Mouse (Mus musculus): Measurements from ENCODE around the gene Rab4a.

Gene Rab4a

DNA sequence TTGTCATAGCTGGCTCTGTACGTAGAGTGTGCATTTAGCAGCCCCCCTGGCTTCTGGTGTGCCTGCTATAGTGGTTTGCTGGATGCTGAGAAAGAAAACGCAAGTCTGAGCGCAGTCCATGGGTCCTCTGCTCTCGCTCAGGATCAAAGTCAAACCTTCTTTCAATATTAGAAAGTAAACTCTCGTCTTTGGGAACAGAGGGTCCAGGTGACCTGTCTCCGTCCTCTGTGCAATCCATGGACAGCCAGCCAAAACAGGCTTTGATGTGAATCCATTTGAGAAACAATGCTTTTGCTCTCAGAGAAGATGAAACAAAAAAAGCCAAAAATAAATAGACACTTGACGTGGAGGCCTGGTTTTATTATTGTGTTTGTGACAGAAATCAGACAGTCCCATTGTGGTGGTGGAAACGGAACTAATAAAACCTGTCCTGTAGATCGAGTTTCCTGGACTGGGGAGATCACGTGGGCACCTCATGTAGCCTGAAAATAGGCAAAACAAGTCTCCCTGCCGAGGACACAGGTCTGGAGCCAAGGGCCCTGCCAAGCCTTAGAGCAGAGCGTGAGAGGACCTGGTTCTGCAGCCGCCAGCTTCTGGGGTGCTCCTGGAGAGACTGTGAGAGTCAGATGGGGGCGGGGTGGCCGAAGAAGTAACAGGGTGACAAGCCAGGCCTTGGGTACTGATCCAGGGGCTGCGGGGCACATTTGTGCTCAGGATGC lies 7.5 kb downstream of the Rab4a start:
- DNase-seq (ENCODE audit: low spot score), result no peak

DNA sequence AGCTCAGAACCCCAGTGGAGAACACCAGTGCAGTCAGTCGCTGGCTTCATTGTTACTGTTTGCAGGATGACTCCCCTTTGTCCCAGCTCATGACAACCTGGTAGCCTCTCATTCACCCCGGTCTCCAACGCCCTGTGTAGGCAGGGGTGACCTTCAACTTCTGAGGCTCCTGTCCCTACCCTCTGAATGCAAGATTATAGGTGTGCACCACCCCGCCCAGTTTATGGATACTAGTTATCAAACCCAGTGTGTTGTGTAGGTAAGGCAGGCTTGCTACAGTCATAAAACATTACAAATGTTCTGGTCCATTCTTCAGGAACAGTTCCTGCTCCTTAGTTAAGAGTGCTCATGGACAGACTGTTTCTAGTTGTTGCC lies 8.1 kb downstream of the Rab4a start:
- no peak for DNase-seq (ENCODE audit: low spot score)

DNA sequence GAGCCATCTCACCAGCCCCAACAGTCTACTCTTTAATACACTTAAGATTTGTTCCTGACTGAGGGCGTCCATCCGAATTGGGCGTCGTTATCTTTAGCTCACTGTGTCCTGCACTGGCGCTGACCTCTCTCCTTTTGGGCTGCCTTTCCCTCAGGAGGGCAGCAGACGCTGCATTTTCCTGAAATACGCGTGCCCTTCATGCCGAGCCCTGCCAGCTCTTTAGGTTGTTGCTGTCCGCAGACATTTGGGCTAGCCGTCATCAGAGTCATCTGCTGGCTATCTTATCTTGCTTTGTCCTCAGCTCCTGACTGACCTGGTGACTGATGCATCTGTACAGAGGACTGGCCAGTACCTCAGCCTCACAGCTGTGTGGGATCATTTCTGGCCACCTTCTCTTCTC lies 9.5 kb downstream of the Rab4a start:
- DNase-seq (ENCODE audit: low spot score), result no peak

DNA sequence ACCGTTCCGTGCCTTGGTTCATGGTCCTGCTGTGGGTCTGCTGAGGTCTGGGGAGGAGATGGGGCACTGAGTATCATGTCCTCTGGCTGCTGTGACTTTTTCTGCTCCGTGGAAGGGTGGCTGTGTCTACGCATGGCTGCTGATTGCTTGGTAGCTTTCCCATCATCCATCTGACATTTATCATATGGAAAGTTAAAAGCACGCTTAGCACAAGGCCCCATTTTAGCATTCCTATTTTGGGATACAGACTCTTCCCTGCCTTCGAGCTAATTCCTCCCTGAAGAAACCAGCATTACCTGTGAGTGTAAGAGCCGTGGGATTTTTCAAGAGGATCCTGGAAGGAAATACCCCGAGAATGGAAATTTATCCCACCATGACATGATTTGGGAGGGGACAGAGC lies 11.2 kb downstream of the Rab4a start:
- DNase-seq (ENCODE audit: low spot score), result no peak

DNA sequence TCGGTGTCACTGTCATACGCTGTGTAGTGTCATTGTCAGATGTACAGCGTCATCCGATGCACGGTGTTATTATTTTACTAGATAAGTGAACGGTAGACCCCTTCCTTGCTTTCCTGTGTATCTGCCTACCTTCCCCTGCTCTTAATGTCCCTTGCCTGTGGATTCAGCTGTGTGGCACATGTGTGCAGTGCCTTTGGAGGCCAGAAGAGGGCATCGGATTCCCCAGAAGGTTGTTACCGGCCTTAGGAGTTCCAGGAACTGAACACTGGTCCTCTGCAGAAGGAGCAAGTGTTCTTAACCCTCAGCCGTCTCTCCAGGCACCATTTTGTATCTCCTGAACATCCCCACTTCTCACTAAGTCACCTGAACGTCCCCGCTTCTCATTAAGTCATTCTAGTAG lies 12.0 kb downstream of the Rab4a start:
- no peak for DNase-seq (ENCODE audit: low spot score)

DNA sequence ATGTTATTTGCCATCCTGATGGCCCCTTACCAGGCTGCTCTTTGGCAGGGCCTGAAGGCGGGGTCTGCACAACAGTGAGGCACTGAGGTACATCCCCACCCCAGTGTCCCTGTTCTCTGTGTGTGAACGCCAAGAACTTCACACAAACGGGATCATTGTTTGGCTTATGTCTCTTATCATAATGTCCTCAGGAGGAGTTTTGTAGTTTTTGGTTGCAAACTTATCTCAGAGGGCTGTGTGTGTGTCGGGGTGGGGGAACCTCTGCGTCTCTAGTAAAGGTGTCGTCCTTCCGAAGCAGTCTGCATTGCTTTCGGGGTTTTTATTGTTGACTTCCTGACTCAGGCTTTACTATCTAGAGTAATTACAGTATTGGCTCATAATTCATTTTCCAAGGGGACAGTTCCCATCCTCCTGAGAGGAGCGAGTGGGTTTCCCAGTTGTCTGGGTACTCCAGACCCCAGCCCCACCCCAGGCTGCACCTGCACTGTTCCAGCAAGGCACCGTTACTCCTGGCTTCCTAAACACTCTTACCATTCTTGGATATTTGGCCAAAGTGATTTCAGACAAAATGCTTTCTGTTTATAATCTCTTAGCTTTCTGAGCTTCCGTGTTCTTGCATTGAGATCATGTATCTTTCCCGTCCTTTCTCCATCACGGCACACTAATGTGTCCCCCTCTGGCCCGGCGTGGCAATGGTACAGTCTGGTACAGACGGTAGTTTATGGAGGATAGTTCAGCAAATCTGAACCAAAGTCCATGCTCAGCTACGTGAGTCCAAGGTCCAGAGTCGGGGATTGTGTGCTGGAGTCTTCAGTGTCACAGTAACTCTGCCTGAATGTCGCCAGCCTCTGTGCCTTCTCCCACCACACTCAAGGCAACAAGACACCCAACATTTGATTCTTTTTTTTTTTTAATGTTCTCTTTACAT lies 14.2 kb downstream of the Rab4a start:
- DNase-seq (ENCODE audit: low spot score), result no peak

DNA sequence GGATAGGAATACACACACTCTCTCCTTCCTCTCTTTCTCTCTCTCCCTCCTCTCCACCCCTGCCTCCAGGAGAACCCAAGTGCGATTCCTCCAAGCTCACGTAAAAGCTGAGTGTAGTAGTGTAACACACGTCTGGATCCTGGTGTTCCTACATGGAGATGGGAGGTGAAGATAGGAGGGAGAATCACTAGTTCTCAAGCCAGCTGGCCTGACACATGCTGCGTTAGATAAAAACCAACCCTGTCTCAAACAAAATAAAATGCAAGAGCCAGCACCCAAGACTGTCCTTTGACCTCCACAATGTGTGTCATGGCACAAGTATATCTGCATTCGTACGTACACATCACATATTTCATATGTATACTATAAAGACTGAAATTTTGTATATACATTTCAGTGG lies 15.0 kb downstream of the Rab4a start:
- no peak for DNase-seq (ENCODE audit: low spot score)

DNA sequence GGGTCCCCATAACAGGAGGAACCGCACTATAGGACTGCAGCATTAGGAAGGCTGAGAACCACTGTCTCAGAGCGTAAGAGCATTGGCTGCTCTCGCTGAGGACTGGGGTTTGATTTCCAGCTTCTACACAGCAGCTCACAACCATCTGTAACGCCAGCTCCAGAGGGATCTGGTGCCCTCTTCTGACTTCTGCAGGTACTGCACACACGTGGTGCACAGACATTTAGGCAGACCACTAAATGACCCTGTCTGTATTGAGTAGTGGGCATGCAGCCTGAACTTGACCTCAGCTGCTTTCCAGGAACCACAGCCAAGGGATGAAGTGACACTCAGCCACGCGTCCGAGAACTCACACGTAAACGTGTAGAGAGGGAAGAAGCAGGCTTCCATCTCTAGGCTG lies 17.3 kb downstream of the Rab4a start:
- no peak for DNase-seq (ENCODE audit: low spot score)

DNA sequence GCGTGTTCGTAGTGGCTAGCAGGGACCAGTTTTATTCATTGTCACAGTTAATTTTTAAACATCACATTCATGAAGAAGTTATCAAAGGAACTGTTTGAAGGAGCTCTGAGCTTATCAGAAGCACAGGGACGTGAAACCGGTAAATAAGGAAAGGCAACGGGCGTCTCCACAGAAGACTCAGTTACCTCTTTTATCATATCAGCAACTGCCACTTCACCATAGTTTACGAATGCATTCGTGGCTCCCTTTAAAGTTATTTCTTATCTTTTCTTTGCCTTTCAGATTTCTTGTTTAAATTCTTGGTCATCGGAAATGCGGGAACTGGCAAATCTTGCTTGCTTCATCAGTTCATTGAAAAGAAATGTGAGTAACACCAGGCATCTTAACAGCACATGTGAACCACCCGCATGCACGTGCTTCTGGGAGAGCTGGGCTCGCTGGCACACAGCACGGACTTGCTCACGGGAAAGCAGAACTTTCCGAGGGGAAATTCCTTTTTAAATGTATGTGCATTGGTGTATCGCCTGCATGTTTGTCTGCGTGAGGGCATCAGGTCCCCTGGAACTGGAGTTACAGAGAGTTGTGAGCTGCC lies 17.8 kb downstream of the Rab4a start:
- no peak for DNase-seq (ENCODE audit: low spot score)

DNA sequence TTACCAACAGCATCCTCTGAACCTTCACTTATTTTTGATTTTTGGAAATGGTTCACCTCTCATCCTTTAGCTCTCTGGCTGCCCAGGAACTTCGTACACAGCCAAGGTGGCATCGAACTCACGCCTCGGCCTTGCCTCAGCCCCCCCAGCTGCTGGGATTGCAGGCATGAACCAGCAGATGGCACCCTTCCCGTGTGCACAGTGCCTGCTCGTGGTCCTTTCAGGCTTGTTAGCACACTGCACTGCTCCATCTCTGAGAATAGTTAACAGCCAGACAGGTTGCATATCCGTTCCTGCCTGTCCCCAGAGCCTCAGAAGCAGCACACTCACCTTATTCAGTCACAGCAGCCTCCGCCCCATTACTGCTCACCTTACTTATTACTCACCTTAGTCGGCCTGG lies 20.2 kb downstream of the Rab4a start:
- DNase-seq (ENCODE audit: low spot score), result peak; percentile 62

DNA sequence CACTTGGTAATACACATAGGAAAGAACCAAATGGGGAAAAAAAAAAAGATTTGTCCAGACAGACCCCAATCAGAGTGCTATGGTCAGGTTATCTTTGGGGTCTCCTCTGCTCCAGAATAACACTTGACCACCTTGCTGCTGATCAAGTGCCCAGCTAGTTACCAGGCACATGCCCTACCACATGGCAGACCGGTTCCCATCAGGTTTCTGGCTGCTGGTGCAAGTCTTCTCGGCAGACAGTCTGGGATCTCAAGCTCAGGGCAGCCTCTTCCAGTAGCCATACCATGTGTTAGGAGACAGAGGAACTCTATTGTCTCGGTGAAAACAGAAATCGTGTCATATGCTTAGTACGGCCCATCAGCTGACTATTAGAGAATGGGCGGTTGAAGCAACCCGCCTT lies 21.0 kb downstream of the Rab4a start:
- DNase-seq (ENCODE audit: low spot score), result no peak

DNA sequence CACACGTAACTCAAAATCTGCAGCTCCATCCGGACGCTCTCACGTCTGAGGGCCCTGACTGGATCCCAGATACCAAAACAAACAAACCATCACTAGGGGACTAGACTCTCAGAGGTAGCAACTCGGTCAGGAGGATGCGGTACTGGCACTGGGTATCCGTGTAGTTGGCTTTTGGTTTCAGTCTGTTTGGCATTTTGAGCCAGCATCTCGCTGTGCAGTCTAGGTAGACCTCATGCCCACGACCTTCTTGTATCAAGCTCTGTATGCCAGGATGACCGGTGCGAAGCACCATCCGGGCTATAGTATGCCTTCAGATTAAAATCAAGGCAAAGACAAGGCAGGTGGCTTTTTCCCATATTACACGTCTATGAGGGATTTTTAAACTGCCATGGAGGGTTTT lies 21.7 kb downstream of the Rab4a start:
- DNase-seq (ENCODE audit: low spot score), result no peak

DNA sequence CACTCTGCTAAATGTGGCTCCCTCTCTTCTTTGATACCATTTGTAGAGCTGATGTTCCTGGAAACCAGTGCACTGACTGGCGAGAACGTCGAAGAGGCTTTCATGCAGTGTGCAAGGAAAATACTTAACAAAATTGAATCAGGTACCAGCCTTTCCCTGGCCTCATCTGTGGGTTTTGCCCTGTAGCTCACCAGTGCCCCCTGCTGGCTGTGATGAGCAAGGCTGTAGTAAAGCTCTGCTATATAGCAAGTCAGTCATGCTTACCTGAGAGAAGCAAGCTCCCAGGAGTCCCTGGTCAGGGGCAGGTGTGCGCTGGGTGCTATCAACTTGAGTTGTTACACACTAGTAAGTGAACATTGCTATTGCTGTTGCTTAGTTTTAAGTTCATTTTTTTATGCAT lies 27.0 kb downstream of the Rab4a start:
- no peak for DNase-seq (ENCODE audit: low spot score)

DNA sequence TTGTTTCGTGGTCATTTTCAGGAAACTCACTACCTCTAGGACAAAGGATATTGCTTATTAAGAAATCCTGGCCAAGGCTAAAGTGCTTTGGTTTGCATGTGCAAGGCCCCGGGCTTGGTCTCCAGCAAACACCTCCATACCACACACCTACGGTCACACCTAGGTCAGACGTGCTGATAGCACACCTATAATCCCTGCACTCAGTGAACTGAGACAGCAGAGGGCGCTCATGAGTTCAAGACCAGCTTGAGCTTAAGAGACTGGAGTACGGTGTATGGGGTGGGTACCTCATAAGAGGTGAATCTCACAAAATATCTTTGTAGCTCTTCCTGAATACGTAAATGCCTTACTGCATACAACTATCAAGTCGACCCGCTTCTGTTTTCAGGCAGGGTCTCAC lies 29.7 kb downstream of the Rab4a start:
- DNase-seq (ENCODE audit: low spot score), result peak; percentile 72

DNA sequence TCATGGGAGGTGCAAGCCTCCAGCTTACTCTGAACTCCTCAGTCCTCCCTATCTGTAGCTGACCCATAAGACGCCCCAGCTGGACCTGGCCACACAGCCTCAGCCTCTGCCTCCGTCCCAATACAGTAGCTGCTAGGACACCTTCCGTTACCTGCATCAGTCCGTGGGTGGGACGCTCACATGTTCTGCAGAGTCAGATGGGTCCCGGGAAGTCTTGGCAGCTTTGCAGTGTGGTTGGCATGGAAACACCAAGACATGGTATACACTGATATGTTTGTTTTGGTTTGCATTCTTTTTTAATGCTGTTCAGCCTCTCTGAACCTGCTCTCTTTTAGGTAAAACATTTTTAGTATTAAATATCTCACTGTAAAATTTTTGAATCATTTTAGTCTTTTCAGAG lies 30.6 kb downstream of the Rab4a start:
- no peak for DNase-seq (ENCODE audit: low spot score)

DNA sequence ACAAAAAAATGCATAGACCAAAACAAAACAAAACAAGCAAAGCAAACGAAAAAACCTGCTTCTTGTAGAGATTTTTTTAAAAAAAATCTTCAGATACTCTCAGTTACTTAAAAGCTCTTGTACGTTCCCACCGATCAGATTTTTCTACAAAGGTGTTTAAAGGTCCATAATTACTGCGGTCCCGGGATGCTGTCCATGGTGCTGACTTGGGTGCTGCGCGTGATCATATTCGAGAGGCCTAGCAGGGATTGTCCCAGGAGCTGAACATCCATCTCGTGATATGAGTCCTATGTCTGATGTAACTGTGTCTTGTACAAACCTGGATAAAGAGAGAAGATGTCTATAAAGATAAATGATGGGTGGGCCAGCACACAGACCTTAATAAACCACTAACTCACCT lies 32.7 kb downstream of the Rab4a start:
- peak; percentile 50 for DNase-seq (ENCODE audit: low spot score)

DNA sequence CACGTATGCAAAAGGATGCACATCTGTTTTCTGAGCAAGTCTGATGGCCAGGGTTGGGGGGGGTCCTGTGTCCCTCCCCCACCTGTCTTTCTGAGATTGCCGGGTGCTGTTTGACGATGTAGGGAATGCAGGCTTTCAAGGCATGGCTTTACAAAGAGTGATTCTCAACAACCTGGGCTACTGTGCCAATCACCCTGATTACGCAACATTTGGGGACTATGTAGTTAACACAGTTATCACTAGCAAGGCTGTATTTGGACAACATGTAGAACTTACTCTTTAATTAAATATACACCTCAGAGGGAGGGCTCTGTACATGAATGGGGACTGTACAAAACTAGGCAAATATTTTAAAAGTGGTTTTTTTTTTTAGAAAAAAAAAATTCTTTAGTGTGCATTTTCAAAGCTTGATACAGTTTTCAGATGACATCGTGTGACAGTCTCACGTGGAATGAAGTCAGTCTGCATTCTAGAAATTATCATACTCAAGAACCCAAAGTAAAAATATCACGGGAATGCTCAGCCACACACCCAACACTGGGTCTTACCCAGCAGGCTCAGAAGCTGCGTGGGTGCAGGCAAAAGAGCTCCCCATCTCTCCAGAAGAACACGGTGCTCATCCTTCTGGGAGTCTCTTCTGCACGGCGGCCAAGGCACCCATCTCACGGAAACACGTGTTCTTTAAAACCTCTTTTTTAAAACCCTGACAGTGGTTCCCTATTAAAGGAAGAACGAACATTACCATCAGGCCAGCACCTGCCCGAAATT lies 35.0 kb downstream of the Rab4a start:
- DNase-seq (ENCODE audit: low spot score), result no peak

DNA sequence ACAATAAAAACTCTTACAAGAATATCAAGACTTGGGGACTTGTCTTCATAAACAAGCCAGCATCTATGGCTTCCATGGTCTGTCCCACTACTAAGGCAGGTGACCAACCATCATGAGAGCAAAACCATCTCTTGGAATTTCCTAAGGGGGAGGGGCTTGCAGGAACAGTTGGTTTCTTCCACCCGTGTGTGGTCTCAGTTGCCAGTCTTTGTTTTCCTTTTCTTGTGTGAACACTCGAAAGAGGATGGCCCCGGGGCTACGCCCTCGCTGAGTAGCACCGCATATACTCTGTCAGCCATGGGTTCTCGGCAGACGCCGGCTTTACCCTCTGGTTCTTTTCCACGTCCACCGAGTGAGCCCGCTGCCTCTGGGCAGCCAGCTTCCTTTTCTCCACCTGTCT lies 36.3 kb downstream of the Rab4a start:
- no peak for DNase-seq (ENCODE audit: low spot score)

DNA sequence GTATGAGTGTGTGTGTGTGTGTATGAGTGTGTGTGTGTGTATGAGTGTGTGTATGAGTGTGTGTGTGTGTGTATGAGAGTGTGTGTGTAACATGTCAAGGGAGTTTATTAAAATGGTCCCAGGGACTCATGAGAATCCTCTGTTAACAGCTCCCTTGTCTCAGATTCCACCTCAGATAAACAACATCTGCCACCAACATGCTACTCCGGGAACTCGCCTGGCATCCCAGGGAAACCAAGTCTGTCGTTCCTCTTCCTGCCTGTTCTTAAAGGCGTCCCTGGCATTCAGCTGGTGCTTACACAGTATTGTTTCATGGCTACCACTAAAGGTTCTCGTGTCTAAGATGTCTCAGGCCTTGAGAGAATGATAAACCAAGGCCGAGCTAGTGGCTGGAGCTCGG lies 38.6 kb downstream of the Rab4a start:
- no peak for DNase-seq (ENCODE audit: low spot score)

DNA sequence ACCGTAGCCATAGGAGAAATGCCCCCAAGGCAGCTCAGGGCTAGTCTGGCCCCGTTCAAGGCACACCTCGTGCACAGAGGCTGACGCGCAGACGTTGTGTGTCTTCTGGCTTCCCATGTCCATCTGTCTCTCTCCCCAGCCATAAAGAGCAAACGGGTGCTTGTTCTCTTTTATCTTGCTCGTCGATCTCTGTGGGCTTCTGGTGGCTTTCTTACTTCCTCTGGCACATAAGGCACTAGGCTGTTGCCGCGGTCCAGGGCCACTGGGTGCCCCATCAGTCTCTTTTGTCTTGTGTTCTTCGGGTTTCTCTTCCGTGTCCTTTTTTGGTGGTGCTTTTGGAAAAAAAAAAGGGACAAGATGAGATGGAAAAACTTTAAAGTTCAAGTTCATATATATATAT lies 39.3 kb downstream of the Rab4a start:
- no peak for DNase-seq (ENCODE audit: low spot score)

DNA sequence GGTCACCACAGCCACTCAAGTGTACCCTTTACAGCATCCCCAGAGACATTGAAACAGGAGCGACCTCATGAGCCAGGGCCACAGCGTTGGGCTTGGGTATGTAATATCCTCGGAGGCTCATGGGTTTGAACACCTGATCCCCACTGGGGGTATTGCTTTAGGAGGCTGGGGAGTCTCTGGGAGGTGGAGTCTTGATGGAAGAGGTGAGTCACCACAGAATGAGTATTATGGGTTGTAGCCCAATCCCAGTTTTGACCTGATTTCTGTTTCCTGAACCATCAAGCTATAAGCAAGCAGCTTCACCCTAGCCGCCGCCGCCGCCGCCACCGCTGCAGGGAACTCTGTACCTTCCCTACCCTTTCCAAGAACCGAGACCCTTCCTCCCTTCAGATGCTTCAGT lies 40.2 kb downstream of the Rab4a start:
- no peak for DNase-seq (ENCODE audit: low spot score)

DNA sequence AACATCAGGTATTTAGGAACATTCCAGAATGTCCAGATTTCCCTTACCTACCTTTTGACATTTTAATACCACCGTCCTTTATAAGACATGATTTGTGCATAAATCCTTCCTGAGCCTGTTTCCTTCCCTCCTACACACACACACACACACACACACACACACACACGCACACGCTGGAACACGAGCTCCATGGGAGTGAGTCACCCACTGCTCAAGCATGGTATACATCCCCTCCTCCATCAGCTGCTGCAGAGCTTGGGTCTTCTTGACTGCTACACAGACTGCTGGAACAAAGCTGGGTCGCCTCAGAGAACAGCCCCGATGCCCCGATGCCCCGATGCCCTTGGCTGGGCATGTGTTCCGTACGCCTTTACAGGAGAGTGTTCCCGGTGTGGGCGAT lies 40.7 kb downstream of the Rab4a start:
- DNase-seq (ENCODE audit: low spot score), result no peak

DNA sequence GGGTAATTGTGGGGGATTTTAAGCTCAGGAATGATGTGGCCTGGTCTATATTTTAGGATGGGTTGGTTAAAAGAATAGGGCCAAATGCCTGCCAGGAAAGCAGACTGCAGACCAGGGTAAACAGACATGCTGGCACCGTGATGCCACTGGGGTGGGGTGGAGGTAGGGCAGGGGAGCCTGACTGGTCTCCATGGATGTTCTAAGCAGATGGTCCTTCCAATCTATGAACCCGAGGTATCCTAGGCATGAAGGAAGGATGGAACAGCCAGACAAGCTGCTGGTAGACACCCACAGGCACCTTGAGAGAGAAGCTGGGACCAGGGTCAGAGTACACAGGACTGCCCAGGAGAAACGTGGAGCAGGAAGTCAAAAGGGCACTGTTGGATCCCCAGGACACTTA lies 41.8 kb downstream of the Rab4a start:
- DNase-seq (ENCODE audit: low spot score), result no peak
